Mouse (Mus musculus) cerebellum, adult 9-11 months (tissue): ENCODE measurements at regions not wholly inside any gene's neighbourhood (a gene's known extent, or its start where the extent isn't known, plus 50 kb on each side); places are given as distances from the start of the nearest gene placed in this dataset.

ENCODE experiments used
- DNase-seq: peaks from one replicate; pipeline ENCODE4 v3.0.0; 2022

GRCm38 (mm10) chr14:103458340-103458739 is 54.8 kb upstream of the Scel start:
- no peak for DNase-seq

GRCm38 (mm10) chr14:103456106-103456505 is 57.0 kb upstream of the Scel start:
- DNase-seq, result no peak

DNA sequence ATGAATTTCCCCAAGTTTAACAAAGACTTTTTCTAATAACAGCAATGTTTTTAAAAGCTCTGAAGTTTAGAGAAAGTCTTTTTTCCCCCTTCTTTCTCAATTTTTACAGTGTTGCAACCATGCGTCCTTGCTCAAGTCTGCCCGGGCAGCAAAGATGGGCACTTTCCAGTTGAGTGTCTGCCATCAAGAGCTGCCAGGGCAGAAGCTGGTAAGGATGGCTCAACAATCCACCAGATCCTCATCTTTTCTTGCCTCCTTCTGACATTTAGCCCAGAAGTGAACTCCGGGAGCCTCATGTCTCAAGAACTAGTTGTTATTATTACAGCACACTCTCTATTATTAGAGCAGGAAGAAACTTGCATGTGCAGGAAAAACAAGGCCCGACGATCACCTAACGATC is 62.4 kb upstream of the Scel start:
- DNase-seq, result no peak

DNA sequence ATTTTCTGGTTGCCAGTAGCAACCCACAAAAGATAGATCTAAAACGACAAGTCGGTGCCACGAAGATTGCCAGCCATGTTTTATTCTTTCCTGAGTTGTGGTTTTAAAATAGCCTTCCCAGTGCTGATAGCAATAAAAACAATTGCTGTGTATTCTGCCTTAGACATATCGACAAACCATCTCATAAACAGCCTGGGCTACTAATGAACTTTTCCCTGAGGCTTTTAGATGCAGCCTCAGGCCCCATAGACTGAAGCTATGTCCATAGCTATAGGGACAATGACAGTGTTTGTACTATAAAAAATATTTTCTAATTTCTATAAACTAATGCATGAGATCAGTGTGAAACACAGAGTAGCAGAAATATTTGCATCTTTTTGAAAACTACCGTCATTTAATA is 63.7 kb upstream of the Scel start:
- DNase-seq, result no peak

- DNase-seq, result no peak
Measured at GRCm38 (mm10) chr14:103449033-103449432, 64.1 kb upstream of the Scel start.

DNA sequence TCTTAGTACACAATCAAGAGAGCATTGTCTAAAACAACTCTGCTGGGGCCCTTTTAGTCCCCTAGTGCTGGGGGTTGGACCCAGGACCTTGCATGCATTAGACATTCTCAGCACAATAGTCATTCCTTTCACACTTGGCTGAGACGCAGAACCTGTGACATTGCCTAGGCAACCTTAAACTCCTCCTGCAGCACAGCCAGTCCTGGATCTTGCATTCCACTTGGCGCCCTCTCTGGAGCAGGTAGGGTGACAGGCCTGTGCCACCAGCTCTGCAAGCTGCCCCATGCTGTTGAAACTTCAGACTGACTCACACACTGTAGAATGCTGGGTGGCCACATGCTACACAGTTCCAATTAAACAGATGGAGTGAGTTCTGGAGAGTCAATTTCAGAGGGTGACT is 66.5 kb upstream of the Scel start:
- peak; percentile 53 for DNase-seq

DNA sequence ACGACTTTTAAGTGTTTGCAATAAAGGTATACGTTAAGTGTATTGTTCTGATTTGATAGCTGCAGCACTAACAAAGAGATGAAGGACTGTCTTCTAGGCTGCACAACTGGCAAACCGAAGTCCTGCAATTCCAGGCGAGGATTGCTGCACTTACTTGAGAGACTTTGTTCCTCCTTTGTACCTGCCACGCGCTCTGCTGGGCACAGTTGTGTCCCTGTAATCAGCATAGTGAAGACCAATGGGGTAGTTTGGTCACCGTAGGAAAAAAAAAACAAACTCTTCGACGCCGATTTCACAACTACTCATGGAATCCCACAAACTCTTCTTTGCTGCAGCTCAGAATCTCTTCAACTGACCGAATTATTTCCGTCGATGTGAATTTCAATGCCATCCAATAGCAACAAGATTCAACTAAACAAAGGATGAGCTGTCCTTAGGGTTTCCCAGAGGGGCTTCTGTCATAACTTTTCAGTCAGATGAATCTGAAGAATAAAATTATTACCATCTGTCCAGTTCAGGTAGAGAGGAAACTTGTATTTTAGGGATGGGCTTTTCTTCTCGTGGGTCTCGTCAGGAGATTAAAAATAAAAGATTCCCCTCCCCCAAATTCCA is 71.6 kb upstream of the Scel start:
- DNase-seq, result no peak

DNA sequence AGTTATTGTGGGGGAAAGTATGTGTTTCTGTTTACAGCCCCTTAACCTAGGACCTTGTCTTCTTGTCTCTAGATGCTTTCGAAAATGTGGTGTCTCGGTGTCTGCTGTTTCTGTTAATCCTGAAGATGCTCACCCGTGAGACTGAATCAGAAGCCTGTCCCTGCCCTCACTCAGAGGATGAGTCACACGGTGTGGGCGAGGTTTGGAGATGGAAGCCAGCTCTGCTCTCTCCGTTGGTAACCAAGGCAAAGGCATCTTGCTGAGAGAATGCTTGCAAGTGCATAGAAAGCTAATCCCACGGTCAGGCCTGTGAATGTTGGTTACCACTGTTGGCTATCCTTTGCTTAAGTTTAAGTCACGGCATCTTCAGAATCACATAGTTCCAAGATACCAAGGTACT is 72.9 kb upstream of the Scel start:
- DNase-seq, result peak; percentile 5

- DNase-seq, result no peak
Measured at GRCm38 (mm10) chr14:103434218-103434617, 78.9 kb upstream of the Scel start.

DNA sequence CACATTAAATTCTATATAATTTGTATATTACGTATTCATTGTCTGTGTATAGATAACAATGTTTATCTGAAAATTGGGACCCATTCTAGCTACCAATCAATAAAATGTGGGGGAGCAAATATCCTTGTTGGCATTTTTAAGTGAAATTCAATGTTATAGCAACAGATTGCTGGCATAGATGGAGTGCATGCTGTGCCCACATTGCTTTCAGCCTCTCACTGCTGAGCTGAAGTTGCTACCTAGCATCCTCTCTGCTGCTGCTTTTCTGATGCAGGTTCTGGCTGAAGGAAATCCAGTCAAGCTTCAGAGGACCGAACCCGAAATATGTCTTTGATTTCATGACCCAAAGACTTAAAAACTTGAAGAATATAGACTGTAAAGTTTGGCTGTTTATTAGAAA is 80.0 kb upstream of the Scel start:
- no peak for DNase-seq

GRCm38 (mm10) chr14:103427873-103428272 is 81.3 kb upstream of the Mycbp2 start:
- no peak for DNase-seq

GRCm38 (mm10) chr14:103421305-103421822 is 74.8 kb upstream of the Mycbp2 start:
- DNase-seq, result no peak

- DNase-seq, result no peak
Measured at GRCm38 (mm10) chr14:103417110-103418061, 70.8 kb upstream of the Mycbp2 start.

DNA sequence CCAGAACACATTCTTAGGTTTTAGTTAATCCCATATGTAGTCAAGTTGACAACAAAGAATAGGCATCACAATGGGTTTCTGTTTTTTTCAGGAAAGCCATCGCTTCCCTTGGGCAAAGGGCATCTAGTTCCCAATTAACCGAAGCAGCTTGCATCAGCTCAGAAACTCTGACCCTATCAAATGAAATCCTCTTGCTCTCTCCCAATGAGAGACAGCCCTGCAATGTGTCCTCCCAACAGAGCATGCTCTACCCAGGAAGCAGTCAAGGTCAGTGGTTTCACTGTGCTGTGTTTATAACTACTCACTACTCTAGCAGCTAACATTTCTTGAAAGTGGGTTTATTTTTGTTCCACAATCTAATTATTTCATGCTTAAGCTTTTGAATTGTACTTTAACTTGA is 58.0 kb upstream of the Mycbp2 start:
- DNase-seq, result no peak

- DNase-seq, result no peak
Measured at GRCm38 (mm10) chr14:103403054-103403453, 56.4 kb upstream of the Mycbp2 start.

- no peak for DNase-seq
Measured at GRCm38 (mm10) chr14:103401983-103402382, 55.4 kb upstream of the Mycbp2 start.

- DNase-seq, result no peak
Measured at GRCm38 (mm10) chr14:103401280-103401679, 54.7 kb upstream of the Mycbp2 start.

DNA sequence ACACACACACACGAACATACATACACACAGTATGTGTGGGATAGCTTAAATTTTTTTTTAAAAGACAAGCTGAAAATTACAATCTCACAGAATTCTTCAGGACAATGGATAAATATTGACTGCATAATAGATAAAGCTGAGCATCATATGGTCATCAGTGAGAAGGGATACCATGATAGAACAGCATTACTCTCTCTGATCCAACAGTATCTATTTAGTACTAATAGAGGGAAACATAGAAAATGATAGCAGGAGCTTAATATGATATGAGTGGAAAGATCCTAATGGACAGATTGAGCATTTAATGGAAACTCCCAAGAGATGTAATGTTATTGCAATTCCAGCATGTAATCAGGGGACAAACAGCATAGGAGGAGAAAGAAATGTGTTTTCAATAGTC is 51.8 kb upstream of the Mycbp2 start:
- no peak for DNase-seq
